Mouse (Mus musculus) spleen, postnatal 4 days (tissue): Measurements from ENCODE around the gene Cd82.

Experiments
- DNase-seq, 2 experiments: peaks; one replicate each; pipeline ENCODE4 v3.0.0; 2022; ENCODE audit warnings: low spot score in 2 of 2

Cd82 gene

DNA sequence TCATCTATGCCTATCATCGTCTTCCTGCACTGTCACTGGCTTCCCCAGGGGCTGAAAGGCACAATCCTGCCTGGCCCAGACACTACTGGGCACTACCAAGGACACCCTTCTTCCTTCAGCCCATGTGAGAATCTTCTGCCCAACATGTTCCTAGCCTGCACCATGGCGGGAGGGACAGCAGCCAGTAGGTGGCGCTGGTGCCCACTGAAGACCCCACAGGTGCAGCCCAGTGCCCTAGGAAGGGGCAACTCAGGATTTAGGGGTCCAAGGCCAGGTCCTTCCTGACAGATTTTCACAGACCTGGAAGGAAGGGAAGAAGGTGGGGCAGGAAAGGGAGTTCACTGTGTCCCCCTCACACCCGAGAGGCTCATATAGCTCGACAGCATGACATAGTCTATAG lies 47.7 kb downstream of the Cd82 start:
- DNase-seq: peak; percentile 64 to 89

DNA sequence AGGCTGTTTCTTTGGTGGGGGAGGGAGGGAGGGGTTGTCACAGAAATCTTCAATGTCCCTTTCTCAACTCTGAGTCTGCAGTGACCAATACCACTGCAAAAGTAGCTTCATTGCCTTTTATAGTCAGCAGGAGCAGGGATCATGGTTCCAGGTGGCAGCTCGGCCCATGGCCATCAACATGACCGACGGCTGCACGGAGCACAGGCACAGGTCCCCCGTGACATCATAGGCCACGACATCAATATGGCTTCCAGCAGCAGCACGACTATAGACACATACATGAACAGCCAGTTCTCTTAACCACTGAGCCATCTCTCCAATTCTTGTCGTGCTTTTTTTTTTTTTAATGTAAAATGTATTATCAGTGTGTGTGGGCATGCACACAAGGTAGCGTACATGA lies 48.8 kb downstream of the Cd82 start:
- DNase-seq: no peak

DNA sequence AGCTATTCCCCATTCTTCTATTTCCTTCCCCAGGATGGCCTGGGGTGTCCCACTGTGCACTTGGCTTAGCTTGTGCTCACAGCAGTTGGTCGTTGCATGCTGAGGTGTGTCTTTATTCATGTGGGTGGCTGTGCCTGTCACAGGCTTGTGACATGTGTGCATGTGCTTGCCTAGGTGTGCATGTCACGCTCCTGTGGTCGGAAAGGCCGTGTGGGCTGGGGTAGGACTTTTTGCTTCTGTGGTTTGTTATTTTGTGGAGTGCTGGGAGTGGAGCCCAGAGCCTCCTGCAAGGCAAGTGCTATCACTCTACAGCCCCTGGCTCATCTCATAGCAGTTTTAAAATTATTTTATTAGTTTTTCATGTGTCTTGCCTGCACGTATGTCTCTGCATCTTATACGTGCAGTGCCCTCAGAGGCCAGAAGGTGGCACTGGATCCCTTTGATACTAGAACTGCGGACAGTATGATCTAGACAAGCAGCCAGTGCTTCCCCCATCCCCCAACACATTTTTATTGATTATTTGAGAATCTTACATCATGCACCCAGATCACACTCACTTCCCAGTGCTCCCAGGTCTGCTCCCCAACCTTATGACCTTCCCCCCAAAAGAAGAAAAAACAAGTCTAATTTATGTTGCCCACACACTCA lies 49.4 kb downstream of the Cd82 start:
- DNase-seq: peak; percentile 76 to 89

DNA sequence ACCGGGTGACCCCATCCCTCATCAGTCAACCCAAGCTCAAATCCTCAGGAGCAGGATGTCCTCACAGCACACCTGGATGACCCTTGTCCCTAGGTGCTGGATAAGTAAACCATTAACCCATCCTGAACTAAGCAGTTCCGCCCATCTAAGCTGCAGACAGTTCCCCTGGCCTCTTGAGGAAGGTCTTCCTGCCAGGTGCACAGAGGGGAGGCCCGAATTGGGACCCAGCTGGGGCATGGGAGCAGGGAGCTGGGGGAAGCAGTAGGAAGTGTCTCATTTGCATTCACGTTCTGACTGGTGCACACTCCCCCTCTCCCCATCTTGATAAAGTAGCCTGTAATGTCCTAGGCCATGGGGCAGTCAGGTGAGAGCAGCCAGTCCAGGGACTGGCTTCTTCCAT lies 50.8 kb downstream of the Cd82 start:
- no peak for DNase-seq

DNA sequence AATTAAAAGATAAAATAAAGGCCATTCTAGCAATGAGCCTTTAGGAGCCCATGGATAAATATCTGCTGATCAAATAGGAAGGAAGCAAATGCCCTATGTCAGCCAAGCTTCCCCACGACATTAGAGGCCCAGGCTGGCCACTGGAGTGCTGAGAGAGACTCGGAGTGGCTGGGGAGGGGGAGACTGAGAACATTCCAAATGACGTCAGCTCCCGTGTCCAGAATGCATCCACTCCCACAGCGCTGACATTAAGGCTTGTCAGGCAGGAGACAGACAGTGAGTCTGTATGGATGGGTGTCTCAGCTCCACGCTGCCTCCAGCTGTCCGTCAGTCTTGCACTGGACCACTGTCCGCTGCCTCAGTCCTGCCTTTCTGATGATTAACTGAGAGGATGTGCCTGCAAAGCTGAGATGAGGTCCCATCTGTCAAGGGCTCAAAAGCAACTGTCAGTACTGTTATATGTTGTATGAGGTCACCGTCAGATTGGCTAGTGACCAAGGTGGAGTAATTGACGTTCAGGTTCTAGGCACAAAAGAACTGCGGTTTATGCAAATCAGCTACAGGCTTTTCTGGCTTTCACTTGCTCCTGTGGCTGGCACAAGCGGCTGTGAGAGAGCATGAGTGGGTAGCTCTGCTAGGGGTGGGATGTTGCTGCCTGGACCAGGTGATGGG lies 51.9 kb downstream of the Cd82 start:
- DNase-seq: no peak

DNA sequence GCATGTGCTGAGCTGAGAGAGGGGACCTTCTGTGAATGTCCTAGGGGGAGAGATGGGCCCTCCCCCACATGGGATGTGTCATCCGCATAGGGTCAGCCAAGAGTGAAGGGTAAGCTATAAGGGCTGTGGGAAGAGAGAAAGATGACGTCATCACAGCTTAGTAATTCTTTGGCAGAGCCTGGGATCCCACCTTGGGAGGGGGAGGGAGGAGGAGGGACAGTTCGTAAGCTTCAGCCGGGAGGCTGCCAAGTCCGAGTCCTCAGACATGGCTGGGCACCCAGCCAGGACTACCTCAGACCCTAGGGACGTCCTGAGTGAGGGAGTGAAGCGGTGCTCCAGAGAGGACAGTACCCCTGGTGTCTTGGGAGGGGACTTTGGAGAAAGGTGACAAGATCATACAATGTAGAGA lies 57.9 kb downstream of the Cd82 start:
- DNase-seq: no peak

DNA sequence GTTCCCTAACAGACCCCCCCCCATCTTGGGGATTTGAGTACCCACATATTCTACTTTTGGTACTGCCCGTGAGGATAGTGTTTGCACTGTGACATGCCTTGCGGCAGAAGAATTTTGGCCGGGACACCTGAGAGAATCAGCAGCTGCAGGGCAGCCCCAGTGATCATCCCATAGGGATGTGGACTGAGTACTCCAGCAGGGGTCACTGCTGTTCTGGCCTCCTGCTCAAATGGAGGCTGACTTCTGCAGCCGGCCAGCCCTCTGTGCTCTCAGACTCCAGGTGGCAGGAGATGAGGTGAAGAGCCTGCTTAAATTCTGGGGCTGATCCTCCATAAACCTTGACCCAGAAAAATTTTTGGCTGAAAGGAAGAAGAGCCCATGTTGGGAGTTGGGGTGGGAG lies 58.8 kb downstream of the Cd82 start:
- no peak for DNase-seq

DNA sequence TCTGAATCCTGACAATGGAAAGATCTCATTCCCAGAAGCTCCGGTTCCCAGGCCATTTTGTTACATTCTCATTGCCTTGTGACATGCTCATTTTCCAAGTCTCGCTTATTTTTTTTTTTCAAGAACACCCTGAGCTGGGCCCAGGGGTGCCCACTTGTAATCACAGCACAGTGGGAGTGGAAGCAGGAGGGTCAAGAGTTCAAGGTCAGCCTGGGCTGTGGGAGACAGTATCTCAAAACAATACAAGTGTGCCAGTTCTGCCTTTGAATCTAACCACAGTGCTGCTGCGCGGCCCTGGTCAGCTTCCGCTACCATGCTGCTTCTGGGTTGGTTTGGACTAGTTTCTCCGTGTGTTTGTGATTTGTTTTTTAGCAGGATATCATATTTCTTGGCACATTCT lies 59.7 kb downstream of the Cd82 start:
- DNase-seq: no peak

DNA sequence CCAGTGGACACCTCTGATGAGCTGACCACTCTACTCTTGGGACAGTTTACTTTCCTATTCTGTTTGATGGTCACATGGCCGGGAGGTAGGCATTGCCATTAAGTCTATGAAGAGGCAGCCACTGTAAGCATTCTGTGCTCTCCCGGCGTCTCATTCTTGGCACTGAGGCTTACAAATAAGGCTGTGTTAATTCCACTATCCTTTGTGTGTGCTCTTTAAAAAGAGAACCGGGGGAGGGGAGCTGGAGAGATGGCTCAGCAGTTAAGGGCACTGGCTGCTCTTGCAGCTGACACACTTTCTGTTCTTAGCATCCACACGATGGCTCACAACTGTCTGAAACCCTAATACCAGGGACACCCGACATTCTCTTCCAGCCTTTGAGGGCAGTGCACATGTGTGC lies 71.7 kb downstream of the Cd82 start:
- DNase-seq: no peak

DNA sequence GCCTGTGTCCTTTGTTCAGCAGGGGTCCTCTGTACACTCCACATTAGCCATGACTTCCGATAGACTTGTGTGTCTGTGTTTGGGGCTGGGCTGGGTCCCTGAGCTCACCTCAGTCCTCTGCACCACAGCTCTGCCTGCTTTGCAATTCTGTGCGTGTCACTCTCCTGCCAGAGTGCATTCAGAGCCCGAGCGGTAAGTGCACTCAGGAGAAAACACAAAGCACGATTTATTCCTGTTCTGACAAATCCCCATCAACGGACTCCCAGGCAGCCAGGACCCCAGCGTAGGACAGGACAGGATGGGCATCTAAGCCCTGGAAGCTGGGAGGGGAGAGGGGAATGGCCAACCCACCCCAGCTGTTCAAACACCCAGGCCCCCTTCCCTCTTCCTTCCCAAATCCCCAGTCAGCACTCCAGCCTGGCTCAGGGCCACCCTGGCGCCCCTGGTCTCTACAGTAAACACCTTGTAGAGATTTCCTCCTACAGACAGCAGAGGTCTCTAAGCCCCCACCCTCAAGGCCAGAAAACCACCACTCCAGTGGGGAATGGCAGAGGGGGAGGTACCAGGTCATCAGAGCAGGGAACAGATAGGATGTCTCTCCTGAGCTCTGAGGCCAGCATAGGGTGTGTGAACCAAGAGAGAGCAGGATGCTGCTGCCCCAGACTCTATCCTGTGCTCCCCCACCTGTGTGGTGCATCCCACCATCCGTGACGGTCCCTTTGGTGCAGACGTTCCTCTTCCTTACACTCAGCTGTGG lies 72.6 kb downstream of the Cd82 start:
- no peak for DNase-seq

DNA sequence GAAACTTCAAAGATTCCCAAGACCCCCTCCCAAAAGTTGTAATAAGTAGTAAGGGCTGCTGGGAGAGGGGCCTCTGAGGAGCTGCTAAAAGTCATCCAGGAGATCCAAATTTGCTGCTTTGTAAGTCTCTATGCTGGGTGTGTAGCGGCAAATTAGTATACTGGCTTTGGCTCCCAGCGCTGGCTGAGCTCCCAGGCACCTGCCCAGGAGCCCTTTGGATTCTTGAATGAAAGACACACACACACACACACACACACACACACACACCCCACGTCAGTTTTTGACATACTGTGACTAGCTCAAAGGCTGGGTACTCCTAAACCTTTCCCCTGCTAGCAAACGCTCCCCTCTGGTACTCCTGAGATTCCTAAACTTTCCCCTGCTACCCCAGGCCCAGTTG lies 76.0 kb downstream of the Cd82 start:
- no peak for DNase-seq

DNA sequence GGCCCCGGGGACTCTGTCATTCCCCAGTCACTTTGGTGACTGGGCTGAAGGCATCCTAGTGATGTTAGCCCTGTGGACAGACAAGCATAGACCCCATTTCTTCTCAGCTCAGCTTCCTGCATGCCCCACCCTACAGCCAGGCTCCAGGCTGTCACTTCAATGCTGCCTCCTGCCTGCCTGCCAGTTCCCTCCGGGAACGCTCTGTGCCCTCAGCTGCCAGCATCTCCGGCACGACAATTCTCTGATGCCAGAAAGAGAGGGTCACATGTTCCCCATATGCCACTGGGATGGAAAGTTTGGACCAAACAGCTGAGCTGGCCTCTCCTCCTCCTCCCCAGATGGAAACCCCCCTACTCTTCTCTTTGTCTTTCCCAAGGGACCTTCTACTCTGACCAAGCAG lies 79.1 kb downstream of the Cd82 start:
- no peak for DNase-seq

DNA sequence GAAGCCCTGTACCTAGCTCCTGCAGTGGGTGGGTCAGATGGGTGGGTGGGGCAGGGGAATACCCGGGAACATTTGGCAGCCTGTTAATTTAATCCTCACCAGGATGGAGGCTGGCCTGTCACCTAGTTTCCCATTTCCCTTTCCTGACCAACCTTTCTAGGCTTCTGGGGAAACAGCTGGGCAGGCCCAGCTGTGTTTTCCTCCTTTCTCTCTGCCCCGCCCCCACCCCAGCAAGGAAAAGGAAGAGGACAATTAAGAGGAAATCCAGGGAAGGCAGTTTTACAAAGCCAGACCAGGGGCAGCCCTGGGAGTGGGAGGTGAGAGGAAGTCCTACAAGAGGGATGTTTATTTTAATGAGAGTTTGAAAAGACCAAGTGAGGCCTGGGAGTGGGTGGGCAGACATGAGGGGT lies 82.3 kb downstream of the Cd82 start:
- no peak for DNase-seq

DNA sequence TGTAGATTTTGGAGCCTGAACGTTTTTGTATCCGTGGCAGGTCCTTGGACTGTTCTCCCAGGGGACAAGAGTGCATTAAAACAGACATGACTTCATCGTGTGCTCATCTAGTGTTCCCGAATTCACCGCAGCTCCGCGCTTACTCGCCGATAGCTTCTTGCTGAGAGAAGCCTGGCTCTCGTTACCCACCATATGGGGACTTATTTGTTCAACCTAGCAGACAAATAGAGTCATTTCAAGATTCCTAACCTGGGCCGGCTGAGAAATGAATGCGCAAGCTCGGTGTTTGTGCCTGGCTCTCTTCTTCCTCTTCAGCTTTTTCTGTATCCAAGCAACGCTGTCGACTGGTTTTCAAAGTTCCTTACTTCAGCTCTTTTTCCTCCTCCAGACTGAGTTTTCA lies 85.1 kb downstream of the Cd82 start:
- no peak for DNase-seq

DNA sequence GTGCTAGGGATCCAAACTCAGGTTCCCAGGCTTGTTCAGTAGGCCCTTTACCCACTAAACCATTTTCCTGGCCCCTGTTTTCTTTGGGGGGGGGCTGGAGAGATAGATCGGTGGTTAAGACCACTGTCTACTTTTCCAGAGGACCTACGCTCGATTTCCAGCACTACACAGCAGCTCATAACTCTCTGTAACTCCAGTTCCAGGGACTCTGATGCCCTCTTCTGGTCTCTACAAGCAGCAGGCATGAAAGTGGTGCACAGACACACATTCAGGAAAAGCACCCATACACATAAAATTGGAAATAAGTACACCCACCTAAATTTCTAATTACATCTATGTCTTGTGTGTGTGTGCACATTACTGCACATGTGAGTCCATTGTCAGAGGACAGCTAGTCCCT lies 85.8 kb downstream of the Cd82 start:
- no peak for DNase-seq

DNA sequence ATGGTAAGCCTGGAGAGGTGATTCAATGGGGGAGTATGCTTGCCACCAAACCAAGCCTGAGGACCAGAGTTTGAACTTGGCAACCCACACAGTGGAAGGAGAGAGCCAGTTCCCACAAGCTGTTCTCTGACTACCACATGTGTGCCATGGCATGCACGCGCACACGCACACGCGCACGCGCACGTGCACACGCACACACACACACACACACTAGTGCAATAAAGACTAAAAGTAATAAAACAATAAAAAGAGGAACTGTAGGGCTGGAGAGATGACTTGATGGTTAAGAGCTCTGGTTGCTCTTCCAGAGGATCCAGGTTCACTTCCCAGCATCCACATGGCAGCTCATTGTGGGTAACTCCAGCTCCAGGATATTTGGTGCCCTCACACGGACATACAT lies 90.1 kb downstream of the Cd82 start:
- no peak for DNase-seq

DNA sequence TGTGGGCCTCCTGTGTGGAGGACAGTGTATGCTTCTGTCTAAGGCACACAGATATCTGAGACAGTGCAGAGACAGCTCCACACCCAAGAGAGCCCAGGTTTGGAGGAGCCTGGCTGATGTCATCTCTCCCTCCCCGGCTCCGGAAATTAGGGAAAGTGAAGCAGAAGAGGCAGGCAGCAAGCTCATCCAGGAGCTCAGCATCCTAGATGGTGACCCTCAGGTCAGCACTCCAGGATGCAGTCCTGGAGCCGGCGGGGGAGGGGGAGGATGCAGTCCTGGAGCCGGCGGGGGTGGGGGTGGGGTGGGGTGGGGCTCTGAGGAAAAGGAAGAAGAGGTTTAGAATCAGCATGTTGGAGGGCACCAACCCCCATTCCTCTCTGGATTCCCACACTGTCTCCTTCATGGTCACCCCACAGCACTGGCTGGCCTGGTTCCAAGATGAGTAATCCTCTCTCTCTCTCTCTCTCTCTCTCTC lies 90.8 kb downstream of the Cd82 start:
- DNase-seq: no peak
